Mouse (Mus musculus) gastrocnemius, postnatal 4 days (tissue): ENCODE measurements around the gene Git1. TPM values are rescaled to one million over a fixed set of nuclear protein-coding genes. Genes with fewer than 3 reads are reported as not detected.
A peak's percentile ranks its signal among the peaks of the same experiment; 100 is the strongest.

Experiments
- DNase-seq, 2 experiments: peaks; one replicate each; pipeline ENCODE4 v3.0.0; 2021 to 2022; ENCODE audit warnings: low spot score in 2 of 2, mixed read lengths in 2 of 2
- total RNA-seq, 2 experiments: library from RNA; stranded (reverse); gene quantifications; 2 replicates each; pipeline ENCODE4 v1.2.3; 2021

The Git1 gene
- total RNA-seq, 2 experiments from 2014 or later: 48.5 to 52.9 TPM

- no peak for DNase-seq
Measured at GRCm38 (mm10) chr11:77500361-77501325, 7.3 kb downstream of the Git1 start.

GRCm38 (mm10) chr11:77501392-77501791 is 8.0 kb downstream of the Git1 start:
- peak in 1 of 2 experiments; percentile 73 for DNase-seq

- DNase-seq: no peak
Measured at GRCm38 (mm10) chr11:77501971-77502370, 8.6 kb downstream of the Git1 start.

- no peak for DNase-seq
Measured at GRCm38 (mm10) chr11:77502481-77502880, 9.1 kb downstream of the Git1 start.

GRCm38 (mm10) chr11:77503511-77503910 is 10.1 kb downstream of the Git1 start:
- no peak for DNase-seq

GRCm38 (mm10) chr11:77504377-77504776 is 11.0 kb downstream of the Git1 start:
- DNase-seq: no peak

- DNase-seq: no peak
Measured at GRCm38 (mm10) chr11:77505291-77505980, 12.1 kb downstream of the Git1 start.

GRCm38 (mm10) chr11:77506273-77506672 is 12.9 kb downstream of the Git1 start:
- no peak for DNase-seq

GRCm38 (mm10) chr11:77506941-77507340 is 13.6 kb downstream of the Git1 start:
- no peak for DNase-seq

- no peak for DNase-seq
Measured at GRCm38 (mm10) chr11:77507426-77507825, 14.1 kb downstream of the Git1 start.

- peak; percentile 83 for DNase-seq
Measured at GRCm38 (mm10) chr11:77508068-77509021, 15.0 kb downstream of the Git1 start.

- DNase-seq: peak in 1 of 2 experiments; percentile 5
Measured at GRCm38 (mm10) chr11:77511336-77511735, 18.0 kb downstream of the Git1 start.

- peak; percentile 86 to 90 for DNase-seq
Measured at GRCm38 (mm10) chr11:77512891-77513810, 19.8 kb downstream of the Git1 start.

- no peak for DNase-seq
Measured at GRCm38 (mm10) chr11:77513811-77514170, 20.4 kb downstream of the Git1 start.

GRCm38 (mm10) chr11:77514281-77514831 is 21.0 kb downstream of the Git1 start:
- DNase-seq: peak in 1 of 2 experiments; percentile 18

GRCm38 (mm10) chr11:77514832-77515636 is 21.7 kb downstream of the Git1 start, which contains the start of gene Abhd15:
TSS of gene Abhd15 (plus strand) at chr11:77515121.
- DNase-seq: peak; percentile 63 to 81

GRCm38 (mm10) chr11:77515637-77516552 is 22.5 kb downstream of the Git1 start, which contains the start of gene Trp53i13:
TSS of gene Trp53i13 (minus strand) at chr11:77515980.
- no peak for DNase-seq
